Mouse (Mus musculus) midbrain, embryonic 11.5 days (tissue): ENCODE measurements at regions not wholly inside any gene's neighbourhood (a gene's known extent, or its start where the extent isn't known, plus 50 kb on each side); places are given as distances from the start of the nearest gene placed in this dataset.

ENCODE experiments used
- ATAC-seq: fragments of 200-750 bp; cut with Nextera tagmentation; 2 replicates; pipeline ENCODE4 v1.8.0; 2017; ENCODE audit warnings: moderate TSS enrichment, moderate library complexity; ENCODE audit not compliant: low FRiP score
- DNase-seq: peaks from one replicate; pipeline ENCODE4 v3.0.0; 2015; ENCODE audit warnings: low spot score; ENCODE audit errors: missing footprints
- H3K27ac ChIP-seq: fragments of 300-500 bp; sonication (generic); 2 replicates; pipeline ENCODE4 v1.5.1; 2014; ENCODE audit warnings: low read depth, low read length
- H3K27me3 ChIP-seq: fragments of 300-500 bp; sonication (generic); 2 replicates; pipeline ENCODE4 v1.6.1; 2014; ENCODE audit warnings: mild to moderate bottlenecking, low read length, moderate library complexity, mixed read lengths; ENCODE audit not compliant: control insufficient read depth, insufficient read depth
- H3K36me3 ChIP-seq: fragments of 300-500 bp; sonication (generic); 2 replicates; pipeline ENCODE4 v1.6.1; 2014; ENCODE audit warnings: mild to moderate bottlenecking, low read length, moderate library complexity, mixed read lengths; ENCODE audit not compliant: control insufficient read depth, insufficient read depth
- H3K4me1 ChIP-seq: fragments of 300-500 bp; sonication (generic); 2 replicates; pipeline ENCODE4 v1.6.1; 2014; ENCODE audit warnings: low read length; ENCODE audit not compliant: control insufficient read depth, insufficient read depth
- H3K4me2 ChIP-seq: fragments of 300-500 bp; sonication (generic); 2 replicates; pipeline ENCODE4 v1.6.1; 2014; ENCODE audit warnings: mild to moderate bottlenecking, moderate library complexity
- H3K4me3 ChIP-seq: fragments of 300-500 bp; sonication (generic); 2 replicates; pipeline ENCODE4 v1.5.1; 2014; ENCODE audit warnings: low read depth, low read length
- H3K9ac ChIP-seq: fragments of 300-500 bp; sonication (generic); 2 replicates; pipeline ENCODE4 v1.6.1; 2014; ENCODE audit warnings: low read length
- H3K9me3 ChIP-seq: fragments of 300-500 bp; sonication (generic); 2 replicates; pipeline ENCODE4 v1.6.1; 2016; ENCODE audit warnings: low read length; ENCODE audit not compliant: control insufficient read depth
- whole genome bisulfite sequencing: fragments of 180-500 bp; shearing (Covaris S2); extraction: QIAGEN DNeasy Blood & Tissue Kit; methylation state at CpG from one replicate; pipeline ENCODE4 v1.1.7; 2014; 5-methylcytosine and 5-hydroxymethylcytosine counted together

DNA sequence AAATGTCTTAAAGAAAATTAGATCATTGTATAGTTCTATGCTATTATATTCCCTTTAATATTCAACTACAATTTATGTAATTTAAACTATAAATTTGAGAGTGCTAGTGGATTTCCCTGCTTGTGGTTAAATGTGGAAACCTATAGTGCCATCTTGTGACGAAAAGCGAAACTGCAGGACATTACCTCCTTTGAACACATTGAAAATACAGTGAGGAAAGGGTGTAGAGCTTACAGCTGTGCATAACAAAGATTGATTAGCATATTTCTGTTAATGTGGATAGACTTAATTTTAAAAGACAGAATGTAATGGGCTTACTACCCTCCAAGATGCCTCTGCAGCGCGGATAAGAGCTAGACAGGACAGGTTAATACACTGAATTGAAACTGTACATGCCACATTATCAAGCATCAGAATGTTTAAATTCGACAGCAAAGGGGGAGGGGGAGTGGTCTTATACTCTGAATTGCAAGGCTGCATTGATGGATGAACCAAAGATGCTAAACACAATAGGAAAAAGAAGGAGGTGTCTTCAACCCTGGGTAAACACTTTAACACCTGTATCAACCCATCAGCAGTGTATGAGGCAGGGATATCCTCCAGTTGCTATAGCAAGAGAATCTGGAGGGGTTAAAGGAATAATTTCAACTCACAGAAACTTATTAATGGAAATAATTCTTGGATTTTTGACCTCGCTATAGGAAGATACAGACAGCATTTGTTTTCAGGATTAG lies 101.3 kb upstream of the Tdrd3 start:
- ATAC-seq (peak; percentile 76), DNase-seq (peak; percentile 95)
- no peak overlapping the region for H3K4me2 ChIP-seq
- no peaks in the 10 kb centered on the region for H3K27me3 ChIP-seq
- H3K27ac ChIP-seq: no peak overlapping the region
- no peak overlapping the region for H3K9ac ChIP-seq
- no peaks in the 10 kb centered on the region for H3K36me3 ChIP-seq
- H3K4me3 ChIP-seq: no peak overlapping the region
- H3K9me3 ChIP-seq: no peaks in the 10 kb centered on the region
- no peaks in the 10 kb centered on the region for H3K4me1 ChIP-seq
- WGBS: 23% methylated on average over 6 of the region's 6 CpGs

DNA sequence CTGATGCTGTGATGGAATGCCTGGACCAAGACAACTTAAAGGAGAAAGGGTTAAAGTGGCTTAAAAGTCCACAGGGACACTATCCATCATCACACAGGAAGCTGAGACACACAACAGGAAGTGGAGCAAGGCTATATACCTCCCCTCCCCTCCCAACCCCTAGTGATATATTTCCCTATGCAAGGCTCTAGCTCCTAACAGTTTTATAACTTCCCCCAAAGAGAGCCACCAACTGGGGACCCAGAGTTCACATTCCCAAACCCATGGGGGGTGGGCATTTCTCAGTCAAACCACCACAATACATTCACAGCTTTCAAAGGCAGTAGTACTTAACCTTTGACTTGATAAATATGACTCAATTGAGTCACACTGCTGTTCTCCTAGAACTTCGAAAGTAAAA lies 88.6 kb upstream of the Tdrd3 start:
- Histone ChIP-seq H3K9ac (no peak overlapping the region), H3K4me3 (no peak overlapping the region), H3K27ac (no peak overlapping the region), H3K9me3 (no peaks in the 10 kb centered on the region), H3K36me3 (no peaks in the 10 kb centered on the region), H3K4me2 (no peak overlapping the region), H3K27me3 (no peaks in the 10 kb centered on the region), H3K4me1 (no peaks in the 10 kb centered on the region)
- peak; percentile 85 for DNase-seq
- 0 out of 2 replicates have a peak, but pooled peaks have one; percentile 22 for ATAC-seq
- 43% methylated on average over 1 of the region's 1 CpGs for WGBS

DNA sequence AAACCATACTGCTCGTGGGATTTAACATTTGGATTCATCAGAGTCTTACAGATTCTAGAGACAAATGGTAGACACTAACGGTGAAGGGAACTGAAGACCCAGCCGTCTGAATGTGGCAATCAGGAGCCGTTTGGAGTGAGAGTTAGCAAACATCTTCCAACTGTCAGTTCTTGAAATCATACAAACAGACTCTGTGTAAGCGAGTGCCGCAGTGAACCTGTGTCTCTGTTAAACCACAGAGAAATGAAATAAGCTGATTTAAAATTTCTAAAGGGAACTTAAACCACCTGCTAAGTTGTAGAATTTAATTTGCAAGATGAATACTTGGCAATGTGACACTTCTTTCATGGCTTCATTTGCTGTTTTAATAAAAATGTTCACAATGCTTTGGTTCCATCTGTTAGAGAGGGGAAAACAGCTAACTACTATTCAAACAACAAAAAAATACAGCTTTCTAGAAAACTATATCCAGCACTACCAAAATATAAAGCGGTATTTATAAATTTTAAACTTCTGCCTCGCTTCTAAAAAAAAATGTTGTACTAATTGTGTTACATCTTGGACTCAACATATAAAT lies 78.4 kb upstream of the Tdrd3 start:
- Histone ChIP-seq H3K4me1 (no peaks in the 10 kb centered on the region), H3K36me3 (no peaks in the 10 kb centered on the region), H3K9ac (no peak overlapping the region), H3K9me3 (no peaks in the 10 kb centered on the region), H3K27ac (no peak overlapping the region), H3K27me3 (no peaks in the 10 kb centered on the region), H3K4me2 (no peak overlapping the region), H3K4me3 (no peak overlapping the region)
- no peak for ATAC-seq
- WGBS: 87% methylated on average over 8 of the region's 8 CpGs
- no peak for DNase-seq

DNA sequence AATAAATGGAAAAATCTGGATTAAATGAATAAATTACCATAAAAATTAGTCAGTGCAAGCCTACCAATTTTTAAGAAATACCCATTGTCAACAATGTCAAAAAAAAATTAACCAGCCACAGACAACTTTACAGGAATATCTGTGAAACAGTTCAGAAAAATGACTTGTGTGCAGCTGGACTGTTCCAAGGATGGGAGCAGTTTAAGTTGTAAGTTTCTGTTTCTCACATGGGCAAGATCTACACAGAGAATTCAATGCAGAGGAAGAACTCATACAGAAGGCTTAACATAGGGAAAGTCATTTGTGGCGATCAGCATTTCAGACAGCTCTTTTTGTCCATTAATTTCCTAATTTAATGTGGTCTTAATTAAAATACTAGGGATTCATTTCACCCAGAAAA lies 71.9 kb upstream of the Tdrd3 start:
- ATAC-seq (no peak), DNase-seq (no peak)
- Histone ChIP-seq H3K27me3 (no peaks in the 10 kb centered on the region), H3K36me3 (no peaks in the 10 kb centered on the region), H3K9me3 (no peaks in the 10 kb centered on the region), H3K9ac (no peak overlapping the region), H3K4me3 (no peak overlapping the region), H3K4me1 (no peaks in the 10 kb centered on the region), H3K4me2 (no peak overlapping the region), H3K27ac (no peak overlapping the region)
- 93% methylated on average over 1 of the region's 1 CpGs for WGBS

DNA sequence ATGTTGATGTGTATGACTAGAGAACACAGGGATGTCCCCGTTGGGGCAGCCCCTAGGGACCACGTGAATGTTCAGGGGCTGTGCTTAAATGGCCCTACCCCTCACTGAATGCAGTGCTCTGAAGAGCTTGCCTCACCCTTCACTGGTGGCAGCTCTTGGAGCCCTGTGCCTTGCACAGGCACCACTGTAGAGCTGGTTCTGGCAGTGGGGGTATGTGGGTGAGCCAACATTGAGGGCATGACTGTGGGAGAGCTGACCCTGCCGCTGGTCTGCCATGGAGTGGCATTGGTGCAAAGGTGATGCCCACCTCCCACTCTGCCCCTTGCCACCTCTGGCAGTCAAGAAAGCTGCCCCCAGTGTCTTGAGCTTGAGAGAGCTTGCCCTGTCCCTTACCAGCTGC lies 69.6 kb upstream of the Tdrd3 start:
- H3K4me3 ChIP-seq: no peak overlapping the region
- ATAC-seq: peak; percentile 36; the same call in 1 of the 2 replicates
- H3K4me2 ChIP-seq: no peak overlapping the region
- no peaks in the 10 kb centered on the region for H3K36me3 ChIP-seq
- H3K27ac ChIP-seq: no peak overlapping the region
- DNase-seq: no peak
- no peaks in the 10 kb centered on the region for H3K9me3 ChIP-seq
- H3K4me1 ChIP-seq: no peaks in the 10 kb centered on the region
- no peak overlapping the region for H3K9ac ChIP-seq
- WGBS: 93% methylated on average over 3 of the region's 3 CpGs
- no peaks in the 10 kb centered on the region for H3K27me3 ChIP-seq

DNA sequence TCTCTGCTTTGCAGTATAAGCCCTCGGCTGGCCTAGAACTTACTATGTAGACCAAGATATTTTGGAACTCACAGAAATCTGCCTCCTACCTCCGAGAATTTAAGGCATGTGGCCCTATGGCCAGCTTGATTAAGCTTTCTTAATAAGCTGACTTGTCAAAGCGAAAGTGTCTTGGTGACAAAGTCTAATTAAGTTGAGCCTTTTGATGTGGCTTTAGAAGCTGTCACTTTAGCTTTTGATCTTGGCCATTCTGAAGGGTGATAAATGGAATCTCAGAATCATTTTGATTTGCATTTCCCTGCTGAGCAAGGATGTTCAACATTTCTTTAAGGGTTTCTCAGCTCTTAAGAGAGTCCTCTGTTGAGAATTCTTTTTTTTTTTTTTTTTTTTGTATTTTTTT lies 67.6 kb upstream of the Tdrd3 start:
- no peak for DNase-seq
- Histone ChIP-seq H3K27ac (no peak overlapping the region), H3K4me3 (no peak overlapping the region), H3K4me2 (no peak overlapping the region), H3K4me1 (no peaks in the 10 kb centered on the region), H3K36me3 (no peaks in the 10 kb centered on the region), H3K27me3 (no peaks in the 10 kb centered on the region), H3K9ac (no peak overlapping the region), H3K9me3 (no peaks in the 10 kb centered on the region)
- ATAC-seq: no peak
- WGBS: 56% methylated on average over 3 of the region's 3 CpGs

DNA sequence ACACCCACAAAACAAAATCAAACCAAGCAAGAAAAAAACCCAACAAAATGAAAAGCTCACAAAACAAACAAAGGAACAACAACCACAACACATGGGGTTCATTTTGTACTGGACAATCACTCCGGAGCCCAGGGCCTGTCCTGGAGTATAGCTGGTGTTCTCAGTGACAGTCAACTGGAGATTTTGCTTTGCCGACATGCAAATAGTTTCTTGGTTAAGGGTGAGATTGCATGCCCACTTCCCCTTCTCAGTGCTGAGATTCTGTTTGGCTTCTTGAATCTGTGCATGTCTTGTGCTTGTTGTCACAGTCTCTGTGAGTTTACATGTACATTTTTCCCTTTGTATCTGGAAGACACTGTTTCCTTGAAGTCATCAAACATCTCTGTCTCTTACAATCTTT lies 50.6 kb upstream of the Tdrd3 start:
- H3K4me2 ChIP-seq: no peak overlapping the region
- no peaks in the 10 kb centered on the region for H3K4me1 ChIP-seq
- no peak overlapping the region for H3K9ac ChIP-seq
- H3K36me3 ChIP-seq: no peaks in the 10 kb centered on the region
- H3K27ac ChIP-seq: no peak overlapping the region
- no peak overlapping the region for H3K4me3 ChIP-seq
- 85% methylated on average over 2 of the region's 2 CpGs for WGBS
- H3K9me3 ChIP-seq: no peaks in the 10 kb centered on the region
- no peak for DNase-seq
- H3K27me3 ChIP-seq: no peaks in the 10 kb centered on the region
- ATAC-seq: no peak
